13 mouse cellular contexts compared by ENCODE assay signal in genomic region chr9:69651608-69652007, GRCm38 (mm10).
"Had no signal": no experiment of that assay in that cellular context is flagged by ENCODE, and none has a peak within 500 bp of the region (broad histone marks: within the 10 kb centered on the region; RNA-seq: fewer than 3 reads in every experiment).

No protein-coding gene starts in this region.

- H3K27me3 ChIP-seq: liver, embryonic 13.5 days had no signal

- H3K4me3 ChIP-seq: kidney, embryonic 15.5 days; liver, embryonic 13.5 days; megakaryocyte, embryonic 14.5 days; midbrain, embryonic 13.5 days had no signal

- DNase-seq: kidney, adult 2 months; kidney, postnatal 14 days; left cerebral cortex, postnatal 4 days; liver; liver, embryonic 13.5 days; liver, postnatal 0 days; right cerebral cortex, postnatal 14 days; thymus, postnatal 4 days had no signal

- H3K36me3 ChIP-seq: kidney, embryonic 15.5 days; liver, embryonic 13.5 days; midbrain, embryonic 13.5 days had no signal

- H3K4me1 ChIP-seq: kidney, embryonic 15.5 days; liver, embryonic 13.5 days; midbrain, embryonic 13.5 days had no signal

- H3K4me2 ChIP-seq: kidney, embryonic 15.5 days; liver, embryonic 13.5 days; midbrain, embryonic 13.5 days had no signal

- H3K9ac ChIP-seq: kidney, embryonic 15.5 days; liver, embryonic 13.5 days; liver, postnatal 0 days; midbrain, embryonic 13.5 days had no signal

- H3K27ac ChIP-seq: kidney, embryonic 15.5 days; liver, embryonic 13.5 days; macrophage; midbrain, embryonic 13.5 days had no signal

- H3K9me3 ChIP-seq: kidney, embryonic 15.5 days; liver, embryonic 13.5 days; midbrain, embryonic 13.5 days had no signal

- ATAC-seq: liver, postnatal 0 days; lung, postnatal 0 days; midbrain, embryonic 13.5 days had no signal
